ENCODE assay signal across 31 mouse cellular contexts in the genomic region with DNA sequence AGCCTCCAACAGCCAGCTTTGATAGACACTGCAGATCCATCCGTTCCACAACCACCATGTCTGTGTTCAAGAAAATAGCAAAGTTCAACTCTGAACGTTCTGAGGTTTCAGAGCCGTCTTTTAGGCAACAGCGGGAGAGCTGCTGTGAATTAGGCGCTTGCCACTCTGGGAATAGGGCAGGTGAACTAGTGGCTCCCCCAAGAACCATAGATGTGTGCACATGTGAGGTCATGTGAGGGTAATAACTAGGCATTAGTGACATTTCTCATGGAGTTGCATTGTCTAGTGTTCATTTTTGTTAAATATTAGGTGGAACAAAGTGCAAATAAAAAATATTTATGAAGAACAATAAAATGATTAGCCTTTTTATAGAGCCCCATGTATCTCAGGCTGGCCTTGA. TPM values are rescaled to one million over a fixed set of nuclear protein-coding genes. Genes with fewer than 3 reads are reported as not detected.
A peak's percentile ranks its signal among the peaks of the same experiment; 100 is the strongest.
DNase-seq lines count a peak whose midpoint lies in the region; ATAC-seq lines count a peak whose summit lies in the region.
"Had no signal": no experiment of that assay in that cellular context is flagged by ENCODE, and none has a peak within 500 bp of the region (broad histone marks: within the 10 kb centered on the region; RNA-seq: fewer than 3 reads in every experiment).

No protein-coding gene starts in this region.

- no peaks in the 10 kb centered on the region for H3K36me3 ChIP-seq in hindbrain, embryonic 14.5 days (replicated peaks; ENCODE audit: control insufficient read depth, insufficient read depth)
- H3K36me3 ChIP-seq in hindbrain, embryonic 10.5 days, result no peaks in the 10 kb centered on the region
- no peaks in the 10 kb centered on the region for H3K36me3 ChIP-seq in neural tube, embryonic 13.5 days
- H3K36me3 ChIP-seq in neural tube, embryonic 14.5 days (ENCODE audit: control insufficient read depth, insufficient read depth, low read length), result no peaks in the 10 kb centered on the region
- H3K36me3 ChIP-seq: embryonic facial prominence, embryonic 10.5 days; embryonic facial prominence, embryonic 13.5 days; forebrain, embryonic 12.5 days; forebrain, embryonic 15.5 days; G1E; heart, embryonic 13.5 days; hindbrain, embryonic 13.5 days had no signal

- no peak overlapping the region for H3K4me2 ChIP-seq in hindbrain, embryonic 14.5 days (replicated peaks)
- H3K4me2 ChIP-seq in neural tube, embryonic 13.5 days, result no peak overlapping the region
- no peak overlapping the region for H3K4me2 ChIP-seq in neural tube, embryonic 14.5 days (ENCODE audit: low read depth, low read length)
- H3K4me2 ChIP-seq: embryonic facial prominence, embryonic 13.5 days; forebrain, embryonic 12.5 days; forebrain, embryonic 15.5 days; heart, embryonic 13.5 days; hindbrain, embryonic 13.5 days had no signal

- no peak for DNase-seq in hindbrain, embryonic 14.5 days (ENCODE audit: low spot score)
- no peak for DNase-seq in hindbrain, embryonic 10.5 days (ENCODE audit: low spot score)
- no peak for DNase-seq in neural tube, embryonic 10.5 days (ENCODE audit: extremely low spot score, low spot score)
- DNase-seq in kidney, adult 8-10 months, result no peak
- no peak for DNase-seq in thymus, postnatal 10 days (ENCODE audit: low spot score in 2 of 2)
- DNase-seq: adrenal gland, postnatal 14 days; B cell, adult 2 months; cerebellum, adult 11 months; cerebellum, adult 2 months; cerebellum, postnatal 10 days; cerebellum, postnatal 36 days; embryo, embryonic 11 days; gastrocnemius, postnatal 25 days; heart, postnatal 14 days; heart, postnatal 4 days; kidney, adult 18-20 months had no signal

- no peak overlapping the region for H3K9ac ChIP-seq in hindbrain, embryonic 14.5 days
- H3K9ac ChIP-seq in neural tube, embryonic 13.5 days, result no peak overlapping the region
- H3K9ac ChIP-seq in neural tube, embryonic 14.5 days (replicated peaks; ENCODE audit: low read depth, low read length), result no peak overlapping the region
- H3K9ac ChIP-seq: embryonic facial prominence, embryonic 13.5 days; forebrain, embryonic 12.5 days; forebrain, embryonic 15.5 days; heart, embryonic 13.5 days; hindbrain, embryonic 13.5 days had no signal

- 91% methylated on average over 5 of the region's 5 CpGs for WGBS in hindbrain, embryonic 14.5 days
- WGBS in hindbrain, embryonic 10.5 days, result 91% methylated on average over 5 of the region's 5 CpGs
- 86% methylated on average over 5 of the region's 5 CpGs for WGBS in neural tube, embryonic 13.5 days
- WGBS in neural tube, embryonic 14.5 days, result 81% methylated on average over 5 of the region's 5 CpGs

- H3K9me3 ChIP-seq in hindbrain, embryonic 14.5 days (ENCODE audit: control insufficient read depth, low read length), result no peaks in the 10 kb centered on the region
- no peaks in the 10 kb centered on the region for H3K9me3 ChIP-seq in hindbrain, embryonic 10.5 days
- H3K9me3 ChIP-seq in neural tube, embryonic 13.5 days, result 0 out of 2 replicates have a peak, but pooled peaks cover under 1% of the 10 kb centered on the region
- no peaks in the 10 kb centered on the region for H3K9me3 ChIP-seq in neural tube, embryonic 14.5 days (ENCODE audit: control insufficient read depth, low read length)
- H3K9me3 ChIP-seq: embryonic facial prominence, embryonic 10.5 days; embryonic facial prominence, embryonic 13.5 days; forebrain, embryonic 12.5 days; forebrain, embryonic 15.5 days; G1E; heart, embryonic 13.5 days; hindbrain, embryonic 13.5 days had no signal

- H3K27ac ChIP-seq in hindbrain, embryonic 14.5 days, result peak overlapping the region; percentile 55; the same call in 1 of the 2 replicates
- no peak overlapping the region for H3K27ac ChIP-seq in hindbrain, embryonic 10.5 days
- peak overlapping the region; percentile 73 for H3K27ac ChIP-seq in neural tube, embryonic 13.5 days (replicated peaks)
- H3K27ac ChIP-seq in neural tube, embryonic 14.5 days (ENCODE audit: low read depth, low read length), result peak overlapping the region; percentile 64; the same call in 1 of the 2 replicates
- H3K27ac ChIP-seq: embryonic facial prominence, embryonic 10.5 days; embryonic facial prominence, embryonic 13.5 days; forebrain, embryonic 12.5 days; forebrain, embryonic 15.5 days; heart, embryonic 13.5 days; hindbrain, embryonic 13.5 days had no signal

- no peaks in the 10 kb centered on the region for H3K4me1 ChIP-seq in hindbrain, embryonic 14.5 days (replicated peaks; ENCODE audit: control insufficient read depth, insufficient read depth, low read length)
- H3K4me1 ChIP-seq in hindbrain, embryonic 10.5 days (replicated peaks), result no peaks in the 10 kb centered on the region
- H3K4me1 ChIP-seq in neural tube, embryonic 13.5 days (replicated peaks), result peaks cover 16% of the 10 kb centered on the region
- H3K4me1 ChIP-seq in neural tube, embryonic 14.5 days (ENCODE audit: control insufficient read depth, insufficient read depth, low read length), result 0 out of 2 replicates have a peak, but pooled peaks cover 5% of the 10 kb centered on the region
- H3K4me1 ChIP-seq: forebrain, embryonic 12.5 days; heart, embryonic 13.5 days had no signal

- H3K27me3 ChIP-seq in hindbrain, embryonic 14.5 days (ENCODE audit: control insufficient read depth, insufficient read depth, low read length), result no peaks in the 10 kb centered on the region
- no peaks in the 10 kb centered on the region for H3K27me3 ChIP-seq in hindbrain, embryonic 10.5 days (ENCODE audit: insufficient read depth, poor library complexity, severe bottlenecking)
- H3K27me3 ChIP-seq in neural tube, embryonic 13.5 days, result no peaks in the 10 kb centered on the region
- H3K27me3 ChIP-seq in neural tube, embryonic 14.5 days (ENCODE audit: control insufficient read depth, insufficient read depth, low read length), result no peaks in the 10 kb centered on the region
- H3K27me3 ChIP-seq: CH12.LX; embryonic facial prominence, embryonic 13.5 days; forebrain, embryonic 12.5 days; forebrain, embryonic 15.5 days; heart, embryonic 13.5 days; hindbrain, embryonic 13.5 days; Patski had no signal

- ATAC-seq in hindbrain, embryonic 14.5 days (ENCODE audit: low FRiP score), result no peak
- no peak for ATAC-seq in neural tube, embryonic 13.5 days (ENCODE audit: low read depth)
- ATAC-seq in neural tube, embryonic 14.5 days (ENCODE audit: low read depth), result no peak
- ATAC-seq: inflammation-experienced regulatory T-cells, adult 6 months had no signal

- H3K4me3 ChIP-seq in hindbrain, embryonic 14.5 days (replicated peaks; ENCODE audit: low read length), result no peak overlapping the region
- H3K4me3 ChIP-seq in hindbrain, embryonic 10.5 days, result no peak overlapping the region
- no peak overlapping the region for H3K4me3 ChIP-seq in neural tube, embryonic 13.5 days
- H3K4me3 ChIP-seq in neural tube, embryonic 14.5 days (ENCODE audit: low read depth, low read length), result no peak overlapping the region
- H3K4me3 ChIP-seq: embryonic facial prominence, embryonic 10.5 days; embryonic facial prominence, embryonic 13.5 days; erythroblast, embryonic 14.5 days; forebrain, embryonic 12.5 days; forebrain, embryonic 15.5 days; heart, embryonic 13.5 days; hindbrain, embryonic 13.5 days had no signal

RNA-seq across cellular contexts. Expression of a gene that starts 8.6 kb away (rescaled TPM):
- polyA plus RNA-seq in hindbrain, embryonic 14.5 days (2014; fragmentation: Nextera tagmentation; extraction: Ambion mirVana), result 21.8 and 23.6 TPM in 2 replicates
- polyA plus RNA-seq in hindbrain, embryonic 10.5 days (2016; fragmentation: Nextera tagmentation; extraction: Ambion mirVana), result 20.0 and 22.6 TPM in 2 replicates
- polyA plus RNA-seq in neural tube, embryonic 13.5 days (2015; fragmentation: Nextera tagmentation; extraction: Ambion mirVana), result 35.2 and 37.0 TPM in 2 replicates
- polyA plus RNA-seq in neural tube, embryonic 14.5 days (2014; fragmentation: Nextera tagmentation; extraction: Ambion mirVana), result 28.9 and 36.0 TPM in 2 replicates
- polyA plus RNA-seq: G1E had no signal

RNA-seq across cellular contexts. Expression of a gene that starts 47.0 kb away (rescaled TPM):
- polyA plus RNA-seq in hindbrain, embryonic 14.5 days (2014; fragmentation: Nextera tagmentation; extraction: Ambion mirVana), result 0.04 TPM in 1 of 2 replicates, not detected in the other
- 0.04 TPM in 1 of 2 replicates, not detected in the other for polyA plus RNA-seq in hindbrain, embryonic 10.5 days (2016; fragmentation: Nextera tagmentation; extraction: Ambion mirVana)
- not detected in 2 replicates for polyA plus RNA-seq in neural tube, embryonic 13.5 days (2015; fragmentation: Nextera tagmentation; extraction: Ambion mirVana)
- 0.04 TPM in 1 of 2 replicates, not detected in the other for polyA plus RNA-seq in neural tube, embryonic 14.5 days (2014; fragmentation: Nextera tagmentation; extraction: Ambion mirVana)
- polyA plus RNA-seq: cerebellum, adult 2 months; cortical plate, adult 2 months; embryonic facial prominence, embryonic 10.5 days; embryonic facial prominence, embryonic 13.5 days; erythroblast, embryonic 14.5 days; forebrain, embryonic 12.5 days; forebrain, embryonic 15.5 days; G1E; heart, embryonic 13.5 days; heart, embryonic 16.5 days; hindbrain, embryonic 13.5 days; inflammation-experienced regulatory T-cells, adult 6 months had no signal
